Mouse (Mus musculus) olfactory bulb, adult 2 months (tissue): ENCODE results near the gene Zmym5. TPM values are rescaled to one million over a fixed set of nuclear protein-coding genes. Genes with fewer than 3 reads are reported as not detected.
A peak's percentile ranks its signal among the peaks of the same experiment; 100 is the strongest.
"Not testable (repeated sequence)": the region's sequence is repeated elsewhere in the genome, so short reads cannot be mapped to it uniquely, and the experiment has no call there.

Experiments used
- H3K27ac ChIP-seq: fragments of 200-500 bp; 2 replicates; pipeline ENCODE4 v1.5.1; 2012; ENCODE audit warnings: low read depth, low read length; ENCODE audit not compliant: insufficient read depth
- H3K4me1 ChIP-seq: fragments of 200-500 bp; 2 replicates; pipeline ENCODE4 v1.6.1; 2012; ENCODE audit warnings: low read length; ENCODE audit not compliant: control insufficient read depth, insufficient read depth
- H3K4me3 ChIP-seq: fragments of 200-500 bp; 2 replicates; pipeline ENCODE4 v1.5.1; 2012; ENCODE audit warnings: mild to moderate bottlenecking, low read depth, low read length, moderate library complexity; ENCODE audit not compliant: insufficient read depth
- CTCF ChIP-seq: fragments of 200-500 bp; IDR thresholded peaks from 2 replicates; pipeline ENCODE4 v1.5.1; 2012; ENCODE audit warnings: low read depth, mild to moderate bottlenecking, low read length, moderate library complexity; ENCODE audit not compliant: insufficient read depth
- POLR2A ChIP-seq: fragments of 200-500 bp; IDR thresholded peaks from 2 replicates; pipeline ENCODE4 v1.6.1; 2012; ENCODE audit warnings: mild to moderate bottlenecking, low read depth, low read length, moderate library complexity; ENCODE audit not compliant: insufficient read depth
- WGBS: fragments of 180-500 bp; shearing (Covaris S2); methylation state at CpG from one replicate; pipeline ENCODE4 v1.1.7; 2018; 5-methylcytosine and 5-hydroxymethylcytosine counted together
- polyA plus RNA-seq: library from polyadenylated mRNA; stranded (reverse); fragments of >200 nt; gene quantifications from 2 replicates; pipeline ENCODE4 v1.2.4, GENCODE M21; 2012; ENCODE audit warnings: low replicate concordance; ENCODE audit not compliant: missing spikeins, insufficient read depth, insufficient read length

The Zmym5 gene
- polyA plus RNA-seq, 1 experiment: not detected

GRCm38 (mm10) chr14:56830491-56831045 is 19.1 kb upstream of the Zmym5 start:
- Histone ChIP-seq H3K4me1 (no peaks in the 10 kb centered on the region), H3K27ac (no peak overlapping the region), H3K4me3 (no peak overlapping the region)
- TF ChIP-seq POLR2A: no peak
- TF ChIP-seq CTCF: no peak

- no peak for TF ChIP-seq POLR2A
- TF ChIP-seq CTCF: no peak
- Histone ChIP-seq H3K4me3 (no peak overlapping the region), H3K27ac (no peak overlapping the region), H3K4me1 (no peaks in the 10 kb centered on the region)
Observed at GRCm38 (mm10) chr14:56824562-56824961, 13.0 kb upstream of the Zmym5 start.

GRCm38 (mm10) chr14:56817616-56818015 is 6.1 kb upstream of the Zmym5 start:
- Histone ChIP-seq H3K27ac (no peak overlapping the region), H3K4me1 (no peaks in the 10 kb centered on the region; the same call in 1 of the 2 replicates), H3K4me3 (no peak overlapping the region)
- TF ChIP-seq POLR2A (no peak), CTCF (no peak)
- 31% methylated on average over 11 of the region's 11 CpGs for WGBS

GRCm38 (mm10) chr14:56817131-56817530 is 5.6 kb upstream of the Zmym5 start:
- WGBS: 82% methylated on average over 4 of the region's 4 CpGs

DNA sequence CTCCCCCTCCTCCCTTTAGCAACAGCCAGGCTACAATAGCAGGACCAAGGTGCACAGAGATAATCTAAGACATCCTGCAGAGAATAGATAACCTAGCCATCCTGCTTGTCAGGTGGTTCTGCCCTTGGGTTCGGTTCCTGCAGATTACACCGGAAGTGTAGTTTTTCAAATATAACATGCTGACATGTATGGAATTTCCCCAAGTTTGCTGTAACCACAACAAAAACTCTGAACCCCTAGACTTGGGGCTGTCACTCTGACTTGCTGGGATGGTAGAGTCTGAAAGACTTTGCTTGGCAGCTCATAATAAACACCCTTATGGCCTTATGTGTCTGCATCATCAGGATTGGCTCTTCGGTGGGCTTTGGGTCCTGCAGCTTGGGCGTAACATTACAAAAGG is 5.0 kb upstream of the Zmym5 start:
- H3K27ac ChIP-seq: no peak overlapping the region
- no peak overlapping the region for H3K4me3 ChIP-seq
- WGBS: 97% methylated on average over 4 of the region's 4 CpGs
- no peak for TF ChIP-seq CTCF
- no peak for TF ChIP-seq POLR2A
- H3K4me1 ChIP-seq: no peaks in the 10 kb centered on the region; the same call in 1 of the 2 replicates

More at GRCm38 (mm10) chr14:56817131-56817530, 5.6 kb upstream of the Zmym5 start:
- H3K27ac ChIP-seq: no peak overlapping the region
- H3K4me1 ChIP-seq: no peaks in the 10 kb centered on the region; the same call in 1 of the 2 replicates
- TF ChIP-seq POLR2A (no peak), CTCF (no peak)
- no peak overlapping the region for H3K4me3 ChIP-seq

DNA sequence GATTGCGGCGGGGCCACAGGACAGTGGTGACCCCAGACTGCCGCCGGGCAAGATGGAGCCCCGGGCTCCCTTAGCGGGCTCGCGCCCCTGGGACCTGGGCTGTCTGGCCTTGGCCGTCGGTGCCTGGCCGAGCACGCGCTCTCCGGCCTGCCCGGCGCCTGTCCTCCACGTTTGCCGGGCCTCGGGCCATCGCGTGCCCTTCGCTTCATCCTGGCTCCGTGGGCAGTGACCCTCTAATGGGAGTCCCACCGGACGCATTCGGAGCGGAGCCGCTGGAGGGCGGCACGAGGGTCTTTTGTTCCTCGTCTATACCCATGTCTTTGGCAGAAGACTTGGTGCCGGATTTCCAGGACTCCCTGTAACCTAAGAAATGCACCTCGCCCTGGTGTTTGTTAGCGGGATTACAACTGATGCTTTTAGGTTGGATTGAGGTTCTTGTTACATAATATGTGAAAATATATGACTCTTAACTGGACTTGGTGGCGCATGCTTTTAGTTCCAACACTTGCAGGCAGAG is 1.1 kb upstream of the Zmym5 start:
- Histone ChIP-seq H3K4me3 (peak overlapping the region; percentile 89), H3K27ac (peak overlapping the region; percentile 80), H3K4me1 (no peaks in the 10 kb centered on the region)
- TF ChIP-seq CTCF (no peak), POLR2A (no peak)
- whole genome bisulfite sequencing: 2% methylated on average over 35 of the region's 35 CpGs

GRCm38 (mm10) chr14:56810781-56811690 is 480 bp downstream of the Zmym5 start:
- Histone ChIP-seq H3K4me3 (peak overlapping the region; percentile 94), H3K27ac (peak overlapping the region; percentile 44; the same call in 1 of the 2 replicates)
- under 1% methylated on average over 49 of the region's 86 CpGs for WGBS
- not testable (repeated sequence) for H3K4me1 ChIP-seq

DNA sequence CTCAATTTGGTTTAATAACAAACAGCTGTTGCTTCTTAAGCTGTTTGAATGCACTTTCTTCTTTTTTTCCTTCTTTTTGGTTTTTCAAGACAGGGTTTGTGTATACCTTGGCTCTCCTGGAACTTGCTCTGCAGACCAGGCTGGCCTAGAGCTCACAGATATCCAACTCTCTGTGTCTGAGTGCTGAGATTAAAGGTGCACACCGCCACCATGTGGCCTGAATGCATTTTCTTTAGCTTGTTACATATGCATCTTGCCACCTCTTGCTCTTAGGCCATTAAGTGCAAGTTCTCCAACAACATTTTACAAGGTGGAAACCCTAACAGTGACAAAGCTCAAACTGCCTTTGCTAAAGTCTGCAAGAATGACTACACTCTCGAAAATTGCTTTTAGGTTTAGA is 18.3 kb downstream of the Zmym5 start:
- WGBS: 44% methylated on average over 2 of the region's 2 CpGs
- no peaks in the 10 kb centered on the region for H3K4me1 ChIP-seq
- no peak overlapping the region for H3K27ac ChIP-seq
- TF ChIP-seq POLR2A (no peak), CTCF (no peak)
- no peak overlapping the region for H3K4me3 ChIP-seq

- Histone ChIP-seq H3K27ac (no peak overlapping the region), H3K4me1 (no peaks in the 10 kb centered on the region), H3K4me3 (no peak overlapping the region)
- 76% methylated on average over 1 of the region's 1 CpGs for WGBS
- TF ChIP-seq POLR2A (no peak), CTCF (no peak)
Observed at GRCm38 (mm10) chr14:56784575-56784974, 26.9 kb downstream of the Zmym5 start.
